Mouse (Mus musculus) thymus, adult 2 months (tissue): ENCODE results near the gene Hcfc1.

ENCODE experiments used
- CTCF ChIP-seq: fragments of 200-500 bp; IDR thresholded peaks from 2 replicates; pipeline ENCODE4 v1.5.1; 2012; ENCODE audit warnings: mild to moderate bottlenecking, control low read depth, low read length, moderate library complexity, borderline replicate concordance; ENCODE audit not compliant: control insufficient read depth, poor library complexity, insufficient read depth; ENCODE audit errors: extremely low read depth
- POLR2A ChIP-seq: fragments of 200-500 bp; IDR thresholded peaks from 2 replicates; pipeline ENCODE4 v1.6.1; 2012; ENCODE audit warnings: mild to moderate bottlenecking, low read length, control low read depth, moderate library complexity; ENCODE audit not compliant: control insufficient read depth, poor library complexity, insufficient read depth; ENCODE audit errors: extremely low read depth

- no peak for TF ChIP-seq CTCF
- TF ChIP-seq POLR2A: no peak
Measured at GRCm38 (mm10) chrX:73972774-73973173, 6.6 kb upstream of the Hcfc1 start.
